Mouse (Mus musculus): ENCODE results near the gene Itgb8. TPM values are rescaled to one million over a fixed set of nuclear protein-coding genes. Genes with fewer than 3 reads are reported as not detected.

Itgb8 gene
- polyA plus RNA-seq, 1 experiment from 2014 or later = 0.04 TPM

- no peaks in the 10 kb centered on the region for H3K36me3 ChIP-seq (ENCODE audit: inconsistent target)
- H3K4me3 ChIP-seq (ENCODE audit: inconsistent target) = no peak overlapping the region
- H3K27ac ChIP-seq = no peak overlapping the region
- no peaks in the 10 kb centered on the region for H3K79me2 ChIP-seq (ENCODE audit: inconsistent target)
- 100% methylated on average over 1 of the region's 1 CpGs for WGBS (ENCODE audit: missing documents)
These were observed 10.7 kb downstream of the Itgb8 start for GRCm38 (mm10) chr12:119227898-119228297.

- no peak overlapping the region for H3K27ac ChIP-seq
These were observed 13.9 kb downstream of the Itgb8 start for GRCm38 (mm10) chr12:119224699-119225098.

GRCm38 (mm10) chr12:119219409-119219808, 19.2 kb downstream of the Itgb8 start:
- H3K4me3 ChIP-seq (ENCODE audit: inconsistent target) = no peak overlapping the region
- WGBS (ENCODE audit: missing documents) = 92% methylated on average over 1 of the region's 1 CpGs
- no peaks in the 10 kb centered on the region for H3K36me3 ChIP-seq (ENCODE audit: inconsistent target)
- H3K27ac ChIP-seq = no peak overlapping the region
- no peaks in the 10 kb centered on the region for H3K79me2 ChIP-seq (ENCODE audit: inconsistent target)

More at GRCm38 (mm10) chr12:119224699-119225098, 13.9 kb downstream of the Itgb8 start:
- Histone ChIP-seq H3K36me3 (ENCODE audit: inconsistent target) (no peaks in the 10 kb centered on the region), H3K4me3 (ENCODE audit: inconsistent target) (no peak overlapping the region), H3K79me2 (ENCODE audit: inconsistent target) (no peaks in the 10 kb centered on the region)

- Histone ChIP-seq H3K4me3 (ENCODE audit: inconsistent target) (no peak overlapping the region), H3K36me3 (ENCODE audit: inconsistent target) (no peaks in the 10 kb centered on the region), H3K27ac (no peak overlapping the region), H3K79me2 (ENCODE audit: inconsistent target) (no peaks in the 10 kb centered on the region)
These were observed 20.8 kb downstream of the Itgb8 start for GRCm38 (mm10) chr12:119217700-119218265.

- H3K36me3 ChIP-seq (ENCODE audit: inconsistent target) = no peaks in the 10 kb centered on the region
These were observed 23.4 kb downstream of the Itgb8 start for GRCm38 (mm10) chr12:119215225-119215624.

GRCm38 (mm10) chr12:119211533-119211932, 27.1 kb downstream of the Itgb8 start:
- 85% methylated on average over 2 of the region's 2 CpGs for WGBS (ENCODE audit: missing documents)
- Histone ChIP-seq H3K27ac (no peak overlapping the region), H3K36me3 (ENCODE audit: inconsistent target) (no peaks in the 10 kb centered on the region), H3K79me2 (ENCODE audit: inconsistent target) (no peaks in the 10 kb centered on the region), H3K4me3 (ENCODE audit: inconsistent target) (no peak overlapping the region)

More at GRCm38 (mm10) chr12:119215225-119215624, 23.4 kb downstream of the Itgb8 start:
- Histone ChIP-seq H3K4me3 (ENCODE audit: inconsistent target) (no peak overlapping the region), H3K79me2 (ENCODE audit: inconsistent target) (no peaks in the 10 kb centered on the region), H3K27ac (no peak overlapping the region)
- 89% methylated on average over 2 of the region's 3 CpGs for WGBS (ENCODE audit: missing documents)

- Histone ChIP-seq H3K27ac (no peak overlapping the region), H3K36me3 (ENCODE audit: inconsistent target) (no peaks in the 10 kb centered on the region), H3K79me2 (ENCODE audit: inconsistent target) (no peaks in the 10 kb centered on the region), H3K4me3 (ENCODE audit: inconsistent target) (no peak overlapping the region)
- WGBS (ENCODE audit: missing documents) = 85% methylated on average over 2 of the region's 2 CpGs
These were observed 28.0 kb downstream of the Itgb8 start for GRCm38 (mm10) chr12:119210590-119210989.

- H3K27ac ChIP-seq = no peak overlapping the region
- no peaks in the 10 kb centered on the region for H3K79me2 ChIP-seq (ENCODE audit: inconsistent target)
- H3K36me3 ChIP-seq (ENCODE audit: inconsistent target) = no peaks in the 10 kb centered on the region
- H3K4me3 ChIP-seq (ENCODE audit: inconsistent target) = no peak overlapping the region
- 92% methylated on average over 1 of the region's 1 CpGs for WGBS (ENCODE audit: missing documents)
These were observed 28.6 kb downstream of the Itgb8 start for GRCm38 (mm10) chr12:119210073-119210425.

GRCm38 (mm10) chr12:119209384-119210072, 29.1 kb downstream of the Itgb8 start:
- Histone ChIP-seq H3K27ac (no peak overlapping the region), H3K79me2 (ENCODE audit: inconsistent target) (no peaks in the 10 kb centered on the region), H3K36me3 (ENCODE audit: inconsistent target) (no peaks in the 10 kb centered on the region), H3K4me3 (ENCODE audit: inconsistent target) (no peak overlapping the region)
- WGBS (ENCODE audit: missing documents) = 91% methylated on average over 2 of the region's 2 CpGs

- no peaks in the 10 kb centered on the region for H3K36me3 ChIP-seq (ENCODE audit: inconsistent target)
- H3K4me3 ChIP-seq (ENCODE audit: inconsistent target) = no peak overlapping the region
- H3K79me2 ChIP-seq (ENCODE audit: inconsistent target) = no peaks in the 10 kb centered on the region
- WGBS (ENCODE audit: missing documents) = 43% methylated on average over 1 of the region's 1 CpGs
- no peak overlapping the region for H3K27ac ChIP-seq
These were observed 31.2 kb downstream of the Itgb8 start for GRCm38 (mm10) chr12:119207464-119207801.

GRCm38 (mm10) chr12:119206711-119207463, 31.7 kb downstream of the Itgb8 start:
- H3K79me2 ChIP-seq (ENCODE audit: inconsistent target) = no peaks in the 10 kb centered on the region
- 72% methylated on average over 6 of the region's 6 CpGs for WGBS (ENCODE audit: missing documents)

GRCm38 (mm10) chr12:119204411-119204810, 34.2 kb downstream of the Itgb8 start:
- H3K4me3 ChIP-seq (ENCODE audit: inconsistent target) = no peak overlapping the region
- H3K79me2 ChIP-seq (ENCODE audit: inconsistent target) = no peaks in the 10 kb centered on the region
- no peaks in the 10 kb centered on the region for H3K36me3 ChIP-seq (ENCODE audit: inconsistent target)
- no peak overlapping the region for H3K27ac ChIP-seq
- 84% methylated on average over 2 of the region's 2 CpGs for WGBS (ENCODE audit: missing documents)

More at GRCm38 (mm10) chr12:119206711-119207463, 31.7 kb downstream of the Itgb8 start:
- H3K4me3 ChIP-seq (ENCODE audit: inconsistent target) = no peak overlapping the region
- H3K27ac ChIP-seq = no peak overlapping the region
- H3K36me3 ChIP-seq (ENCODE audit: inconsistent target) = no peaks in the 10 kb centered on the region

GRCm38 (mm10) chr12:119202766-119203165, 35.8 kb downstream of the Itgb8 start:
- Histone ChIP-seq H3K79me2 (ENCODE audit: inconsistent target) (no peaks in the 10 kb centered on the region), H3K36me3 (ENCODE audit: inconsistent target) (no peaks in the 10 kb centered on the region), H3K27ac (no peak overlapping the region), H3K4me3 (ENCODE audit: inconsistent target) (no peak overlapping the region)
- WGBS (ENCODE audit: missing documents) = 90% methylated on average over 2 of the region's 2 CpGs

- Histone ChIP-seq H3K27ac (no peak overlapping the region), H3K4me3 (ENCODE audit: inconsistent target) (no peak overlapping the region), H3K36me3 (ENCODE audit: inconsistent target) (no peaks in the 10 kb centered on the region), H3K79me2 (ENCODE audit: inconsistent target) (no peaks in the 10 kb centered on the region)
These were observed 43.5 kb downstream of the Itgb8 start for GRCm38 (mm10) chr12:119195145-119195544.

GRCm38 (mm10) chr12:119189814-119190213, 48.8 kb downstream of the Itgb8 start:
- Histone ChIP-seq H3K4me3 (ENCODE audit: inconsistent target) (no peak overlapping the region), H3K27ac (no peak overlapping the region), H3K36me3 (ENCODE audit: inconsistent target) (no peaks in the 10 kb centered on the region), H3K79me2 (ENCODE audit: inconsistent target) (no peaks in the 10 kb centered on the region)
- whole genome bisulfite sequencing (ENCODE audit: missing documents) = 100% methylated on average over 6 of the region's 8 CpGs
